9 mouse cellular contexts compared by ENCODE assay signal in genomic region chr11:101616948-101617767, GRCm38 (mm10). TPM values are rescaled to one million over a fixed set of nuclear protein-coding genes. Genes with fewer than 3 reads are reported as not detected.
DNase-seq lines count a peak whose midpoint lies in the region; ATAC-seq lines count a peak whose summit lies in the region.
"Had no signal": no experiment of that assay in that cellular context is flagged by ENCODE, and none has a peak within 500 bp of the region (broad histone marks: within the 10 kb centered on the region; RNA-seq: fewer than 3 reads in every experiment).

No protein-coding gene starts in this region.

- H3K4me2 ChIP-seq in hindbrain, embryonic 13.5 days, result peak overlapping the region; percentile 43

- WGBS in heart, embryonic 10.5 days, result 21% methylated on average over 18 of the region's 18 CpGs
- WGBS in hindbrain, embryonic 13.5 days, result 17% methylated on average over 18 of the region's 18 CpGs

- no peaks in the 10 kb centered on the region for H3K36me3 ChIP-seq in heart, embryonic 10.5 days
- no peaks in the 10 kb centered on the region for H3K36me3 ChIP-seq in hindbrain, embryonic 13.5 days

- peak overlapping the region; percentile 29; the same call in 1 of the 2 replicates for H3K9ac ChIP-seq in hindbrain, embryonic 13.5 days

- peak overlapping the region; percentile 65; the same call in 1 of the 2 replicates for H3K27ac ChIP-seq in heart, embryonic 10.5 days
- peak overlapping the region; percentile 27; the same call in 1 of the 2 replicates for H3K27ac ChIP-seq in hindbrain, embryonic 13.5 days

- DNase-seq in heart, embryonic 10.5 days (ENCODE audit: low spot score), result no peak
- no peak for DNase-seq in heart, postnatal 4 days
- peak; percentile 38 for DNase-seq in c-Kit-positive CD71-positive TER-119-positive erythroid progenitor cells, embryonic 14.5 days (ENCODE audit: low spot score)
- DNase-seq in thymus, postnatal 10 days (ENCODE audit: low spot score in 2 of 2), result no peak
- no peak for DNase-seq in cerebellum, adult 11-12 months
- no peak for DNase-seq in gastrocnemius, postnatal 10 days

- no peaks in the 10 kb centered on the region for H3K9me3 ChIP-seq in heart, embryonic 10.5 days
- H3K9me3 ChIP-seq in hindbrain, embryonic 13.5 days, result no peaks in the 10 kb centered on the region

- 0 out of 2 replicates have a peak, but pooled peaks have one; percentile 49 for ATAC-seq in hindbrain, embryonic 13.5 days (ENCODE audit: low FRiP score)
- ATAC-seq in megakaryocyte-erythroid progenitor cell, adult 5-6 weeks (replicated peaks; ENCODE audit: low FRiP score, low TSS enrichment, poor library complexity, severe bottlenecking), result peak; percentile 35

- peaks cover 24% of the 10 kb centered on the region for H3K4me1 ChIP-seq in heart, embryonic 10.5 days
- peaks cover 21% of the 10 kb centered on the region for H3K4me1 ChIP-seq in hindbrain, embryonic 13.5 days (replicated peaks)

- peaks cover 8% of the 10 kb centered on the region; the same call in 1 of the 2 replicates for H3K27me3 ChIP-seq in heart, embryonic 10.5 days (ENCODE audit: insufficient read depth, poor library complexity, severe bottlenecking)
- 0 out of 2 replicates have a peak, but pooled peaks cover 2% of the 10 kb centered on the region for H3K27me3 ChIP-seq in hindbrain, embryonic 13.5 days

- peak overlapping the region; percentile 13; the same call in 1 of the 2 replicates for H3K4me3 ChIP-seq in heart, embryonic 10.5 days
- no peak overlapping the region for H3K4me3 ChIP-seq in hindbrain, embryonic 13.5 days

RNA-seq across cellular contexts. Expression of gene Rdm1, which starts 9.8 kb away (rescaled TPM):
- polyA plus RNA-seq in heart, embryonic 10.5 days (2016; fragmentation: Nextera tagmentation; extraction: Ambion mirVana), result 24.0 and 26.8 TPM in 2 replicates
- 10 to 100 TPM; 29.2 to 35.0 TPM for total RNA-seq in heart, postnatal 4 days (2021)
- 15.5 and 18.9 TPM in 2 replicates for polyA plus RNA-seq in hindbrain, embryonic 13.5 days (2015; fragmentation: Nextera tagmentation; extraction: Ambion mirVana)
- 13.0 and 21.8 TPM in 2 replicates for total RNA-seq in megakaryocyte-erythroid progenitor cell, adult 5-6 weeks (2014; fragmentation: Nextera tagmentation)
- 2.0 and 5.3 TPM in 2 replicates for total RNA-seq in megakaryocyte-erythroid progenitor cell, adult 5-6 weeks (2017)
- 10 to 100 TPM; 18.0 to 20.9 TPM for total RNA-seq in gastrocnemius, postnatal 10 days (2021)

RNA-seq across cellular contexts. Expression of gene Gm11634, which starts 18.1 kb away (rescaled TPM):
- not detected in 2 replicates for polyA plus RNA-seq in heart, embryonic 10.5 days (2016; fragmentation: Nextera tagmentation; extraction: Ambion mirVana)
- total RNA-seq in heart, postnatal 4 days (2021), result not detected
- not detected in 2 replicates for polyA plus RNA-seq in hindbrain, embryonic 13.5 days (2015; fragmentation: Nextera tagmentation; extraction: Ambion mirVana)
- not detected in 2 replicates for total RNA-seq in megakaryocyte-erythroid progenitor cell, adult 5-6 weeks (2014; fragmentation: Nextera tagmentation)
- total RNA-seq in megakaryocyte-erythroid progenitor cell, adult 5-6 weeks (2017), result not detected in 2 replicates
- total RNA-seq in gastrocnemius, postnatal 10 days (2021), result not detected
- polyA plus RNA-seq: heart, embryonic 14.5 days had no signal

RNA-seq across cellular contexts. Expression of gene Tmem106a, which starts 35.1 kb away (rescaled TPM):
- polyA plus RNA-seq in heart, embryonic 10.5 days (2016; fragmentation: Nextera tagmentation; extraction: Ambion mirVana), result 2.7 and 3.0 TPM in 2 replicates
- 1 to 10 TPM; 7.9 TPM for total RNA-seq in heart, postnatal 4 days (2021)
- 3.4 and 4.1 TPM in 2 replicates for polyA plus RNA-seq in hindbrain, embryonic 13.5 days (2015; fragmentation: Nextera tagmentation; extraction: Ambion mirVana)
- total RNA-seq in megakaryocyte-erythroid progenitor cell, adult 5-6 weeks (2014; fragmentation: Nextera tagmentation), result 0.85 and 1.7 TPM in 2 replicates
- total RNA-seq in megakaryocyte-erythroid progenitor cell, adult 5-6 weeks (2017), result 0.80 TPM in 1 of 2 replicates, not detected in the other
- 1 to 10 TPM; 2.4 to 2.9 TPM for total RNA-seq in gastrocnemius, postnatal 10 days (2021)

RNA-seq across cellular contexts. Expression of gene Arl4d, which starts 48.2 kb away (rescaled TPM):
- polyA plus RNA-seq in heart, embryonic 10.5 days (2016; fragmentation: Nextera tagmentation; extraction: Ambion mirVana), result 10.3 and 10.9 TPM in 2 replicates
- total RNA-seq in heart, postnatal 4 days (2021), result 10 to 100 TPM; 17.9 to 20.5 TPM
- polyA plus RNA-seq in hindbrain, embryonic 13.5 days (2015; fragmentation: Nextera tagmentation; extraction: Ambion mirVana), result 8.0 and 10.7 TPM in 2 replicates
- total RNA-seq in megakaryocyte-erythroid progenitor cell, adult 5-6 weeks (2014; fragmentation: Nextera tagmentation), result 0.22 TPM in 1 of 2 replicates, not detected in the other
- 5.8 TPM in 1 of 2 replicates, not detected in the other for total RNA-seq in megakaryocyte-erythroid progenitor cell, adult 5-6 weeks (2017)
- 10 to 100 TPM in 1 of 2 experiments, 1 to 10 TPM in 1; 7.1 to 10.7 TPM for total RNA-seq in gastrocnemius, postnatal 10 days (2021)
